Comparison of ENCODE assay signal across 24 mouse cellular contexts in the genomic region with DNA sequence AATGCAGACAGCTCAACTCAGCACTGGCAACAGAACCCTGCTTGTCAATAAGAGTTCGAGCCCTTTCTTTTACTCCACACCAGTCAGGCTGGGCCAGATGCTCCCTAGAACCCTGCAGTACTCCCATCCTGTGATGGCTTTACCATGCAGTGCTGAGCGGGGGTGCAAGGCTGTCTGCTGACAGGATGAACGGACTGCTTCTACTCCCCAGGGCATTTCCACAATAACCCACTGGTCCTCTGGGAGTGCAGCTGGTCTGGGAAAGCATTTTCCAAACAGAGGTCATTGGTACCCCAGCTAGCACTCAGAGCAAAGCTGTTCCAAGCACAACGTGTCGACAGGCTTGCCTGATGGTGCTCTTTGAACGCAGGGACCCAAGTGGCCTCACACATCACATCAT.
"Had no signal": no experiment of that assay in that cellular context is flagged by ENCODE, and none has a peak within 500 bp of the region (broad histone marks: within the 10 kb centered on the region; RNA-seq: fewer than 3 reads in every experiment).

No protein-coding gene starts in this region.

- H3K4me2 ChIP-seq: kidney, embryonic 15.5 days; limb, embryonic 15.5 days; liver, embryonic 11.5 days; lung, embryonic 15.5 days; midbrain, embryonic 13.5 days; neural tube, embryonic 13.5 days; stomach, embryonic 15.5 days had no signal

- H3K9me3 ChIP-seq: kidney, embryonic 15.5 days; limb, embryonic 15.5 days; lung, embryonic 15.5 days; stomach, embryonic 15.5 days had no signal

- H3K4me3 ChIP-seq: kidney, embryonic 15.5 days; left cerebral cortex, adult 2 months; limb, embryonic 15.5 days; lung, embryonic 15.5 days; megakaryocyte, embryonic 14.5 days; midbrain, embryonic 10.5 days; midbrain, embryonic 13.5 days; myocyte; neural tube, embryonic 13.5 days; stomach, embryonic 15.5 days had no signal

- H3K9ac ChIP-seq: kidney, embryonic 15.5 days; limb, embryonic 15.5 days; liver, embryonic 14.5 days; liver, postnatal 0 days; lung, embryonic 15.5 days; midbrain, embryonic 13.5 days; neural tube, embryonic 13.5 days; stomach, embryonic 15.5 days had no signal

- H3K36me3 ChIP-seq: kidney, embryonic 15.5 days; limb, embryonic 15.5 days; lung, embryonic 15.5 days; midbrain, embryonic 10.5 days; midbrain, embryonic 13.5 days; neural tube, embryonic 13.5 days; stomach, embryonic 15.5 days had no signal

- H3K27ac ChIP-seq: kidney, embryonic 15.5 days; left cerebral cortex, adult 2 months; limb, embryonic 15.5 days; liver, embryonic 14.5 days; lung, embryonic 15.5 days; midbrain, embryonic 10.5 days; midbrain, embryonic 13.5 days; neural tube, embryonic 13.5 days; stomach, embryonic 15.5 days had no signal

- H3K27me3 ChIP-seq: kidney, embryonic 15.5 days; limb, embryonic 15.5 days; lung, embryonic 15.5 days; midbrain, embryonic 13.5 days; neural tube, embryonic 13.5 days; stomach, embryonic 15.5 days had no signal

- H3K4me1 ChIP-seq: lung, embryonic 15.5 days; megakaryocyte, embryonic 14.5 days; midbrain, embryonic 13.5 days; stomach, embryonic 15.5 days had no signal

- ATAC-seq: liver, postnatal 0 days; midbrain, embryonic 13.5 days; midbrain, embryonic 16.5 days had no signal

- DNase-seq: kidney, adult 11 months; kidney, adult 8-10 months; kidney, postnatal 10 days; kidney, postnatal 36 days; layer of hippocampus, postnatal 36 days; left cerebral cortex, postnatal 4 days; liver, postnatal 0 days; retina, postnatal 1 day; right cerebral cortex, postnatal 25 days; spleen, adult 18-20 months; thymus, postnatal 36 days had no signal
